Mouse (Mus musculus) liver, adult 2 months (tissue): ENCODE measurements at regions not wholly inside any gene's neighbourhood (a gene's known extent, or its start where the extent isn't known, plus 50 kb on each side); places are given as distances from the start of the nearest gene placed in this dataset.

Experiments
- DNase-seq: peaks from one replicate; pipeline ENCODE4 v3.0.0-alpha.2; 2011; ENCODE audit warnings: low read depth, low spot score; ENCODE audit errors: extremely low read depth
- H3K27ac ChIP-seq: fragments of 200-500 bp; replicated peaks from 2 replicates; pipeline ENCODE4 v1.5.1; 2012; ENCODE audit warnings: low read depth, mild to moderate bottlenecking, control low read depth, inconsistent platforms, low read length; ENCODE audit not compliant: insufficient read depth
- H3K27me3 ChIP-seq: fragments of 200-500 bp; 2 replicates; pipeline ENCODE4 v1.6.1; 2012; ENCODE audit warnings: mild to moderate bottlenecking, moderate library complexity, low read length, inconsistent platforms; ENCODE audit not compliant: control insufficient read depth, insufficient read depth
- H3K36me3 ChIP-seq: fragments of 200-500 bp; 2 replicates; pipeline ENCODE4 v1.6.1; 2012; ENCODE audit warnings: low read length, inconsistent platforms; ENCODE audit not compliant: control insufficient read depth, insufficient read depth
- H3K4me1 ChIP-seq: fragments of 200-500 bp; 2 replicates; pipeline ENCODE4 v1.6.1; 2011; ENCODE audit warnings: low read length; ENCODE audit not compliant: control insufficient read depth, insufficient read depth
- H3K4me3 ChIP-seq: fragments of 200-500 bp; 2 replicates; pipeline ENCODE4 v1.5.1; 2011; ENCODE audit warnings: low read depth, mild to moderate bottlenecking, control low read depth, low read length, moderate library complexity; ENCODE audit not compliant: insufficient read depth
- H3K79me2 ChIP-seq: fragments of 200-500 bp; 2 replicates; pipeline ENCODE4 v1.6.1; 2012; ENCODE audit warnings: inconsistent platforms, mild to moderate bottlenecking, low read length, moderate library complexity; ENCODE audit not compliant: control insufficient read depth, insufficient read depth
- H3K9ac ChIP-seq: fragments of 200-500 bp; 2 replicates; pipeline ENCODE4 v1.6.1; 2012; ENCODE audit warnings: low read depth, mild to moderate bottlenecking, control low read depth, inconsistent platforms, low read length
- CTCF ChIP-seq: fragments of 200-500 bp; IDR thresholded peaks from 2 replicates; pipeline ENCODE4 v1.5.1; 2011; ENCODE audit warnings: low read depth, low read length, control low read depth
- POLR2A ChIP-seq: fragments of 200-500 bp; IDR thresholded peaks from 2 replicates; pipeline ENCODE4 v1.6.1; 2011; ENCODE audit warnings: low read length, control low read depth; ENCODE audit not compliant: insufficient read depth; ENCODE audit errors: extremely low read depth
- WGBS: fragments of 180-500 bp; shearing (Covaris S2); methylation state at CpG from one replicate; pipeline ENCODE4 v1.1.7; 2018; 5-methylcytosine and 5-hydroxymethylcytosine counted together

- no peaks in the 10 kb centered on the region for H3K36me3 ChIP-seq
- H3K4me1 ChIP-seq = no peaks in the 10 kb centered on the region
- H3K27ac ChIP-seq = no peak overlapping the region
- H3K4me3 ChIP-seq = no peak overlapping the region
- no peak overlapping the region for H3K9ac ChIP-seq
- no peak for DNase-seq
- TF ChIP-seq CTCF (no peak), POLR2A (no peak)
- WGBS = 98% methylated on average over 6 of the region's 6 CpGs
- H3K27me3 ChIP-seq = no peaks in the 10 kb centered on the region
- H3K79me2 ChIP-seq = no peaks in the 10 kb centered on the region
These were observed 88.5 kb upstream of the Zmiz1 start for GRCm38 (mm10) chr14:25370306-25371020.

- Histone ChIP-seq H3K79me2 (no peaks in the 10 kb centered on the region), H3K4me1 (no peaks in the 10 kb centered on the region), H3K27me3 (no peaks in the 10 kb centered on the region), H3K4me3 (no peak overlapping the region), H3K27ac (no peak overlapping the region), H3K9ac (no peak overlapping the region), H3K36me3 (no peaks in the 10 kb centered on the region)
- TF ChIP-seq POLR2A (no peak), CTCF (no peak)
- no peak for DNase-seq
- 85% methylated on average over 5 of the region's 5 CpGs for WGBS
These were observed 88.0 kb upstream of the Zmiz1 start for GRCm38 (mm10) chr14:25371021-25371400.

DNA sequence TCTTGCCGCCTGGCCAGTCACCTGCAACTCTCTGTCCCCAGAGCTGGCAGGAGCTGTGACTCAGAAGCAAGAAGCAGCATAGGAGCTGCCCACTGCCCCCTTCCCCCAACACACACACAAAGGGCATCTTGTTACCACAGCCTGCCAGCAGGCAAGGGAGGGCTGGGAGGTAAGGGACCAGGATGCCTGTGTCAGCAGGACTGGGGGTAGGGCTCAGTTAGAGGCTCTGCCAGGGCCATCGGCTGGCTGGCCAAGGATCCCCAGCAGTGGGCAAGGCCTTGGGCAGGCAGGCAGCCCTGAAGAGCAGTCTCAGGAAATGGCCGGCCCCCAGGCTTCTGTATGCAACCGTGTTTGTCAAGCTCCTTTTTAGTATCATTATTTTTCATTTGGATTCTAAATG, 87.3 kb upstream of the Zmiz1 start:
- H3K9ac ChIP-seq = no peak overlapping the region
- no peaks in the 10 kb centered on the region for H3K36me3 ChIP-seq
- no peak for TF ChIP-seq CTCF
- no peak for TF ChIP-seq POLR2A
- WGBS = 78% methylated on average over 4 of the region's 4 CpGs
- no peaks in the 10 kb centered on the region for H3K79me2 ChIP-seq
- no peaks in the 10 kb centered on the region for H3K27me3 ChIP-seq
- no peaks in the 10 kb centered on the region for H3K4me1 ChIP-seq
- no peak for DNase-seq
- no peak overlapping the region for H3K4me3 ChIP-seq
- H3K27ac ChIP-seq = no peak overlapping the region

- TF ChIP-seq POLR2A (no peak), CTCF (peak; percentile 49)
- Histone ChIP-seq H3K79me2 (no peaks in the 10 kb centered on the region), H3K4me3 (no peak overlapping the region), H3K27me3 (no peaks in the 10 kb centered on the region), H3K9ac (no peak overlapping the region), H3K4me1 (no peaks in the 10 kb centered on the region), H3K36me3 (no peaks in the 10 kb centered on the region), H3K27ac (no peak overlapping the region)
- 77% methylated on average over 4 of the region's 4 CpGs for WGBS
- no peak for DNase-seq
These were observed 86.4 kb upstream of the Zmiz1 start for GRCm38 (mm10) chr14:25372581-25372980.

DNA sequence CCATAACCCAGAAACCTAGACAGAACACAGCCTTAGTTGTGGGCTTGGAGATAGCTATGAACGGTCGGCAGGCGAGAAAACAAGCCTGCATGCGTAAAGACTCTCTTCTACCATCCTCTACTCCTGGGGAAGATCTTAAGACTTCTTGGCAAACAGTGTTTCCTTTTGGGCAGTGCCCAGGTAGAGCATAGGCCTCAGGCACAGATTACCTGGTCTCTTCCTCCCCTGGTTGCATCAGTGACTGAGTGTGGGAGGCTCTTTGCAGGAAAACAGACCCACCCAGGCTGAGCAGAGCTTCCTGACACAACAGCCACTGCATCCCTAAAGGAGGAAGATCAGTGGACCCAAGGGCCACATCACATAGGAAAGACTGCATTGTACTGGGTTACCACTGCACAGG, 85.8 kb upstream of the Zmiz1 start:
- H3K27me3 ChIP-seq = no peaks in the 10 kb centered on the region
- no peak overlapping the region for H3K4me3 ChIP-seq
- H3K27ac ChIP-seq = no peak overlapping the region
- 96% methylated on average over 4 of the region's 4 CpGs for WGBS
- no peaks in the 10 kb centered on the region for H3K36me3 ChIP-seq
- TF ChIP-seq CTCF (no peak), POLR2A (no peak)
- DNase-seq = no peak
- H3K4me1 ChIP-seq = no peaks in the 10 kb centered on the region
- H3K79me2 ChIP-seq = no peaks in the 10 kb centered on the region
- no peak overlapping the region for H3K9ac ChIP-seq

DNA sequence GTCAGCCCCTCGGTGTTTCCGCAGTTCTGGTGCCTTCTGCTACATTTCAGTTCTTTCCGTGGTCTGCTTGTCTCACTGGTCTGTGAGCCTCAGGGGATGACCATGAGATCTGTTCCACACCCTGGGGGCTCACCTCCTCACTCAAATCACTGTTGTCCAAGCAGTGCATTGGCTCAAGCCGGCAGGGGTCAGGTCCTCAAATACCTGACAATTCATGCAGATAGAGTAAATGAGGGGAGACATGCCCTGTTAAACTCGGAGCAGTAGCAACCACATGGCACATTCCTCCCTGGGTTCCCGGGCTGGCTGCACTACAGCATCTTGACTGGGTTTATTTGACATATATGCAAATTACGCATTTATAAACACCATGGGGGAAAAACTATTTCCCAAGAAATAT, 84.0 kb upstream of the Zmiz1 start:
- H3K4me3 ChIP-seq = no peak overlapping the region
- H3K4me1 ChIP-seq = peaks cover 3% of the 10 kb centered on the region; the same call in 1 of the 2 replicates
- H3K9ac ChIP-seq = no peak overlapping the region
- no peak overlapping the region for H3K27ac ChIP-seq
- DNase-seq = no peak
- 89% methylated on average over 7 of the region's 7 CpGs for WGBS
- H3K36me3 ChIP-seq = no peaks in the 10 kb centered on the region
- TF ChIP-seq POLR2A = no peak
- no peak for TF ChIP-seq CTCF
- H3K79me2 ChIP-seq = no peaks in the 10 kb centered on the region
- H3K27me3 ChIP-seq = no peaks in the 10 kb centered on the region
